Mouse (Mus musculus) CH12.LX (cell line): ENCODE measurements at regions not wholly inside any gene's neighbourhood (a gene's known extent, or its start where the extent isn't known, plus 50 kb on each side); places are given as distances from the start of the nearest gene placed in this dataset.

Experiments
- DNase-seq: peaks from one replicate; pipeline ENCODE4 v3.0.0-alpha.2; 2013; ENCODE audit errors: extremely low read depth
- H3K27ac ChIP-seq: 2 replicates; pipeline ENCODE4 v1.5.1; 2012; ENCODE audit warnings: low read depth, mild to moderate bottlenecking, control low read depth, moderate library complexity; ENCODE audit not compliant: insufficient read depth
- H3K27me3 ChIP-seq: replicated peaks from 2 replicates; pipeline ENCODE3; 2012; ENCODE audit warnings: inconsistent platforms
- H3K36me3 ChIP-seq, 2 experiments: replicated peaks in 1 of 2; 2 replicates each; pipeline versions ENCODE3 to v1.6.1; 2012; ENCODE audit warnings: inconsistent platforms in 1 of 2, low read length in 1 of 2, mild to moderate bottlenecking in 1 of 2, mixed read lengths in 1 of 2, moderate library complexity in 1 of 2; ENCODE audit not compliant: control insufficient read depth in 1 of 2, insufficient read depth in 1 of 2
- H3K4me1 ChIP-seq, 2 experiments: 2 replicates each; pipeline ENCODE4 v1.6.1; 2012; ENCODE audit warnings: inconsistent platforms in 1 of 2, moderate library complexity in 1 of 2; ENCODE audit not compliant: insufficient read depth in 2 of 2, control insufficient read depth in 1 of 2
- H3K4me2 ChIP-seq: 2 replicates; pipeline ENCODE4 v1.6.1; 2012; ENCODE audit warnings: low read depth, mild to moderate bottlenecking, control low read depth; ENCODE audit not compliant: poor library complexity, insufficient read depth, severe bottlenecking
- H3K4me3 ChIP-seq, 3 experiments: fragments of 150-350 bp in 1 of 3; sonication (generic) in 1 of 3; replicated peaks in 1 of 3; 2 replicates each; pipeline versions ENCODE3 to v1.5.1; 2011 to 2012; ENCODE audit warnings: low read depth in 2 of 3, low read length in 2 of 3, mild to moderate bottlenecking in 2 of 3, moderate library complexity in 2 of 3, control low read depth in 1 of 3, improper control_type of control experiment in 1 of 3, inconsistent platforms in 1 of 3, mixed read lengths in 1 of 3; ENCODE audit not compliant: poor library complexity in 1 of 3
- H3K79me2 ChIP-seq: replicated peaks from 2 replicates; pipeline ENCODE4 v1.6.1; 2012; ENCODE audit warnings: mild to moderate bottlenecking, moderate library complexity; ENCODE audit not compliant: control insufficient read depth, poor library complexity, insufficient read depth, severe bottlenecking; ENCODE audit errors: extremely low read depth
- H3K9ac ChIP-seq: 2 replicates; pipeline ENCODE4 v1.6.1; 2012; ENCODE audit warnings: low read depth, mild to moderate bottlenecking, control low read depth, moderate library complexity; ENCODE audit not compliant: insufficient read depth
- H3K9me3 ChIP-seq: replicated peaks from 2 replicates; pipeline ENCODE3; 2012; ENCODE audit warnings: low read length, inconsistent platforms, mixed read lengths
- CHD2 ChIP-seq: IDR thresholded peaks from 2 replicates; pipeline ENCODE4 v1.6.1; 2011; ENCODE audit warnings: low read length, improper control_type of control experiment
- CTCF ChIP-seq, 2 experiments: IDR thresholded peaks in 1 of 2; conservative IDR thresholded peaks in 1 of 2; 2 replicates each; pipeline ENCODE4 v1.5.1; 2011 to 2012; ENCODE audit warnings: low read depth in 2 of 2, low read length in 2 of 2, improper control_type of control experiment in 1 of 2, inconsistent platforms in 1 of 2, mild to moderate bottlenecking in 1 of 2, moderate library complexity in 1 of 2
- ETS1 ChIP-seq: conservative IDR thresholded peaks from 2 replicates; pipeline ENCODE4 v1.6.1; 2012; ENCODE audit warnings: low read depth, mild to moderate bottlenecking, inconsistent platforms, low read length, improper control_type of control experiment, moderate library complexity
- IRF4 ChIP-seq: IDR thresholded peaks from 2 replicates; pipeline ENCODE4 v1.6.1; 2014; ENCODE audit warnings: low read depth, mild to moderate bottlenecking, inconsistent platforms, low read length, improper control_type of control experiment
- JUN ChIP-seq: IDR thresholded peaks from 2 replicates; pipeline ENCODE4 v1.6.1; 2011; ENCODE audit warnings: low read depth, mild to moderate bottlenecking, low read length, improper control_type of control experiment, moderate library complexity; ENCODE audit not compliant: insufficient read depth
- JUND ChIP-seq: conservative IDR thresholded peaks from 2 replicates; pipeline ENCODE4 v1.6.1; 2011; ENCODE audit warnings: low read depth, low read length, improper control_type of control experiment
- KAT2A ChIP-seq: IDR thresholded peaks from 2 replicates; pipeline ENCODE4 v1.6.1; 2012; ENCODE audit warnings: low read length, improper control_type of control experiment, inconsistent platforms; ENCODE audit not compliant: insufficient replicate concordance
- MAZ ChIP-seq: IDR thresholded peaks from 2 replicates; pipeline ENCODE4 v1.6.1; 2012; ENCODE audit warnings: low read depth, mild to moderate bottlenecking, inconsistent platforms, low read length, improper control_type of control experiment, moderate library complexity
- MEF2A ChIP-seq: IDR thresholded peaks from 2 replicates; pipeline ENCODE4 v1.6.1; 2014; ENCODE audit warnings: low read depth, mild to moderate bottlenecking, inconsistent platforms, low read length, improper control_type of control experiment, borderline replicate concordance
- MXI1 ChIP-seq: IDR thresholded peaks from 2 replicates; pipeline ENCODE4 v1.6.1; 2011; ENCODE audit warnings: mild to moderate bottlenecking, low read depth, low read length, improper control_type of control experiment
- NELFE ChIP-seq: IDR thresholded peaks from 2 replicates; pipeline ENCODE4 v1.6.1; 2011; ENCODE audit warnings: low read depth, low read length, improper control_type of control experiment
- NRF1 ChIP-seq: IDR thresholded peaks from 2 replicates; pipeline ENCODE4 v1.6.1; 2014; ENCODE audit warnings: low read depth, mild to moderate bottlenecking, inconsistent platforms, low read length, improper control_type of control experiment, moderate library complexity
- PAX5 ChIP-seq: IDR thresholded peaks from 2 replicates; pipeline ENCODE4 v1.6.1; 2012; ENCODE audit warnings: low read length, inconsistent platforms, mixed read lengths
- POLR2A ChIP-seq: IDR thresholded peaks from 2 replicates; pipeline ENCODE4 v1.6.1; 2011; ENCODE audit warnings: low read depth, mild to moderate bottlenecking, improper control_type of control experiment, low read length
- RAD21 ChIP-seq: IDR thresholded peaks from 2 replicates; pipeline ENCODE4 v1.6.1; 2011; ENCODE audit warnings: low read depth, mild to moderate bottlenecking, low read length, improper control_type of control experiment, moderate library complexity
- RCOR1 ChIP-seq: conservative IDR thresholded peaks from 2 replicates; pipeline ENCODE4 v1.6.1; 2012; ENCODE audit warnings: low read depth, mild to moderate bottlenecking, inconsistent platforms, low read length, improper control_type of control experiment
- SMC3 ChIP-seq: IDR thresholded peaks from 2 replicates; pipeline ENCODE4 v1.6.1; 2011; ENCODE audit warnings: low read depth, low read length, improper control_type of control experiment
- USF1 ChIP-seq: IDR thresholded peaks from 2 replicates; pipeline ENCODE4 v1.6.1; 2014; ENCODE audit warnings: low read depth, mild to moderate bottlenecking, inconsistent platforms, low read length, improper control_type of control experiment
- USF2 ChIP-seq: conservative IDR thresholded peaks from 2 replicates; pipeline ENCODE4 v1.6.1; 2011; ENCODE audit warnings: low read depth, low read length, improper control_type of control experiment
- ZC3H11A ChIP-seq: IDR thresholded peaks from 2 replicates; pipeline ENCODE4 v1.6.1; 2012; ENCODE audit warnings: low read depth, mild to moderate bottlenecking, inconsistent platforms, low read length, improper control_type of control experiment
- ZMIZ1 ChIP-seq: IDR thresholded peaks from 2 replicates; pipeline ENCODE4 v1.6.1; 2012; ENCODE audit warnings: low read depth, mild to moderate bottlenecking, inconsistent platforms, low read length, improper control_type of control experiment
- dilution Hi-C: fragments of 300-500 bp; cut with MboI; formaldehyde crosslinking; loops from 2 replicates; pipeline ENCODE4 v1.14.3; 2020; ENCODE audit warnings: low sequenced_read_pairs; ENCODE audit not compliant: extremely low pct_unique_long_range_greater_than_20kb, extremely low pct_ligation_motif_present
- in situ Hi-C: fragments of 300-500 bp; cut with MboI; formaldehyde crosslinking; loops from 3 replicates; pipeline ENCODE4 v1.14.3; 2019; ENCODE audit warnings: low sequenced_read_pairs, low pct_ligation_motif_present, low pct_unique_long_range_greater_than_20kb, mixed read lengths

- Histone ChIP-seq H3K4me3 (no peak overlapping the region), H3K4me1 (peaks cover 9 to 21% of the 10 kb centered on the region in 2 experiments), H3K79me2 (no peaks in the 10 kb centered on the region), H3K27me3 (no peaks in the 10 kb centered on the region), H3K27ac (no peak overlapping the region), H3K36me3 (no peaks in the 10 kb centered on the region), H3K9ac (no peak overlapping the region), H3K4me2 (no peak overlapping the region), H3K9me3 (no peaks in the 10 kb centered on the region)
- in situ Hi-C loops: no loop called here
- TF ChIP-seq KAT2A: no peak
- TF ChIP-seq SMC3: peak; percentile 23; the same call in 1 of the 2 replicates
- peak in 1 of 2 experiments; percentile 45; a peak in 2 of 4 replicates for TF ChIP-seq CTCF (conservative IDR thresholded peaks at IDR 0.05 in 1 of 2, IDR thresholded peaks at IDR 0.05 in 1 of 2; ENCODE audit: low read depth in 2 of 2, low read length in 2 of 2)
- TF ChIP-seq RAD21: peak; percentile 39
- TF ChIP-seq USF1: no peak
- no peak for TF ChIP-seq JUND
- DNase-seq: no peak
- dilution Hi-C loops: no loop called here
Measured at GRCm38 (mm10) chr6:99853716-99854115, 127.5 kb upstream of the Prok2 start.

- no peak for TF ChIP-seq NELFE
- no peak for TF ChIP-seq RAD21
- no peak for TF ChIP-seq JUND
- TF ChIP-seq NRF1: no peak
- TF ChIP-seq ZMIZ1: no peak
- no peak for TF ChIP-seq JUN
- no peak for TF ChIP-seq CHD2
- peaks cover 4 to 10% of the 10 kb centered on the region in 2 experiments for H3K4me1 ChIP-seq
- no peak overlapping the region for H3K27ac ChIP-seq
- in situ Hi-C loops: no loop called here
- no peaks in the 10 kb centered on the region for H3K36me3 ChIP-seq
- H3K4me3 ChIP-seq: no peak overlapping the region
- no peak overlapping the region for H3K9ac ChIP-seq
- no peaks in the 10 kb centered on the region for H3K27me3 ChIP-seq
- no peaks in the 10 kb centered on the region for H3K79me2 ChIP-seq
- dilution Hi-C loops: no loop called here
- no peak for DNase-seq
- no peaks in the 10 kb centered on the region for H3K9me3 ChIP-seq
- H3K4me2 ChIP-seq: no peak overlapping the region
Measured at GRCm38 (mm10) chr6:99850706-99851105, 124.5 kb upstream of the Prok2 start.

- Histone ChIP-seq H3K9ac (no peak overlapping the region), H3K9me3 (no peaks in the 10 kb centered on the region), H3K4me3 (no peak overlapping the region), H3K4me1 (peaks cover 13 to 25% of the 10 kb centered on the region in 2 experiments), H3K27me3 (no peaks in the 10 kb centered on the region), H3K27ac (no peak overlapping the region), H3K36me3 (no peaks in the 10 kb centered on the region), H3K4me2 (no peak overlapping the region), H3K79me2 (no peaks in the 10 kb centered on the region)
- no peak for TF ChIP-seq USF1
- no peak for TF ChIP-seq USF2
- no peak for TF ChIP-seq ZC3H11A
- TF ChIP-seq IRF4: no peak
- no peak for TF ChIP-seq ETS1
- no peak for TF ChIP-seq RCOR1
- no peak for TF ChIP-seq MAZ
- TF ChIP-seq PAX5: no peak
- TF ChIP-seq POLR2A: no peak
- no peak for TF ChIP-seq MXI1
- TF ChIP-seq JUND: no peak
- no peak for TF ChIP-seq MEF2A
- no peak for TF ChIP-seq NRF1
- in situ Hi-C loops (no loop called here), dilution Hi-C loops (no loop called here)
- DNase-seq: no peak
Measured at GRCm38 (mm10) chr6:99845508-99845846, 119.3 kb upstream of the Prok2 start.
